21 mouse cellular contexts compared by ENCODE assay signal in the genomic region with DNA sequence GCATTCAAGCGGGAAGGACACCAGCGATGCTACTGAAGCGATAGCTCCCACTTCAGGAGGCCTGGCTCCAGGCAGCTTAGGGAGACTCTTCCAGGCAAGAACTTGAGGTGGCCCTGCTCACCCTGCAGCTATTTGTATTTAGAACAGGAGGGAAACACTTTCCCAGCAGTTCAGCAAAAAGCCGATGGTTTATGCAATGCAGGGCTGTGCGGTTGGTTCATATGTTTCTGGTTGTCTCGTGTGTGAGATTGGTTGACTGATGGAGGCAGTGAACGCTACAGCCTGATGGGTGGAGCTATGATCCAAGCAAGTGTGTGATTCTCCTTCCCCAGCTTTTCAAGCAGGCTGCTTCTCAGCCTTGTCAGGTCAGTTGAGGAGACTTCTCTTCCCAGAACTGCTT. TPM values are rescaled to one million over a fixed set of nuclear protein-coding genes. Genes with fewer than 3 reads are reported as not detected.
"Had no signal": no experiment of that assay in that cellular context is flagged by ENCODE, and none has a peak within 500 bp of the region (broad histone marks: within the 10 kb centered on the region; RNA-seq: fewer than 3 reads in every experiment).

No protein-coding gene starts in this region.

- H3K9me3 ChIP-seq: lung, embryonic 15.5 days; midbrain, embryonic 13.5 days; midbrain, embryonic 15.5 days; neural tube, embryonic 12.5 days; stomach, embryonic 15.5 days had no signal

- H3K9ac ChIP-seq: liver, postnatal 0 days; lung, embryonic 15.5 days; midbrain, embryonic 13.5 days; midbrain, embryonic 15.5 days; neural tube, embryonic 12.5 days; stomach, embryonic 15.5 days had no signal

- DNase-seq: liver, postnatal 0 days; lung, adult 2 months; lung, postnatal 14 days; lung, postnatal 36 days; right cerebral cortex, postnatal 14 days; thymus, adult 2 months; thymus, postnatal 36 days had no signal

- H3K4me2 ChIP-seq: lung, embryonic 15.5 days; midbrain, embryonic 11.5 days; midbrain, embryonic 13.5 days; midbrain, embryonic 15.5 days; neural tube, embryonic 12.5 days; stomach, embryonic 15.5 days had no signal

- H3K27me3 ChIP-seq: lung, embryonic 15.5 days; midbrain, embryonic 13.5 days; midbrain, embryonic 15.5 days; neural tube, embryonic 12.5 days; stomach, embryonic 15.5 days had no signal

- H3K36me3 ChIP-seq: lung, embryonic 15.5 days; midbrain, embryonic 13.5 days; midbrain, embryonic 15.5 days; neural tube, embryonic 12.5 days; stomach, embryonic 15.5 days had no signal

- ATAC-seq: liver, postnatal 0 days; lung, postnatal 0 days; midbrain, embryonic 13.5 days; midbrain, embryonic 15.5 days had no signal

- H3K4me1 ChIP-seq: lung, embryonic 15.5 days; megakaryocyte, embryonic 14.5 days; midbrain, embryonic 13.5 days; midbrain, embryonic 15.5 days; neural tube, embryonic 12.5 days; stomach, embryonic 15.5 days had no signal

- H3K27ac ChIP-seq: lung, embryonic 15.5 days; macrophage; midbrain, embryonic 13.5 days; midbrain, embryonic 15.5 days; neural tube, embryonic 12.5 days; stomach, embryonic 15.5 days; stomach, postnatal 0 days had no signal

- H3K4me3 ChIP-seq: lung, embryonic 15.5 days; megakaryocyte, embryonic 14.5 days; midbrain, embryonic 13.5 days; midbrain, embryonic 15.5 days; neural tube, embryonic 12.5 days; stomach, embryonic 15.5 days had no signal

RNA-seq across cellular contexts. Expression of a gene that starts 46.2 kb away (rescaled TPM):
- total RNA-seq: megakaryocyte progenitor cell, adult 5-6 weeks; neutrophil, adult 5-6 weeks had no signal

RNA-seq across cellular contexts. Expression of a gene that starts 47.0 kb away (rescaled TPM):
- total RNA-seq: megakaryocyte progenitor cell, adult 5-6 weeks; neutrophil, adult 5-6 weeks had no signal
- polyA plus RNA-seq: liver, postnatal 0 days; macrophage; midbrain, embryonic 11.5 days; midbrain, embryonic 13.5 days; midbrain, postnatal 0 days; neural tube, embryonic 12.5 days; neural tube, embryonic 14.5 days; stomach, postnatal 0 days had no signal
